Mouse (Mus musculus) lung, adult 18-20 months (tissue): ENCODE data around the gene Lrrk1.
A peak's percentile ranks its signal among the peaks of the same experiment; 100 is the strongest.
"Not testable (repeated sequence)": the region's sequence is repeated elsewhere in the genome, so short reads cannot be mapped to it uniquely, and the experiment has no call there.

Source experiments
- DNase-seq, 2 experiments: peaks; one replicate each; pipeline ENCODE4 v3.0.0; 2022; ENCODE audit warnings: mixed read lengths in 2 of 2

Gene Lrrk1

DNA sequence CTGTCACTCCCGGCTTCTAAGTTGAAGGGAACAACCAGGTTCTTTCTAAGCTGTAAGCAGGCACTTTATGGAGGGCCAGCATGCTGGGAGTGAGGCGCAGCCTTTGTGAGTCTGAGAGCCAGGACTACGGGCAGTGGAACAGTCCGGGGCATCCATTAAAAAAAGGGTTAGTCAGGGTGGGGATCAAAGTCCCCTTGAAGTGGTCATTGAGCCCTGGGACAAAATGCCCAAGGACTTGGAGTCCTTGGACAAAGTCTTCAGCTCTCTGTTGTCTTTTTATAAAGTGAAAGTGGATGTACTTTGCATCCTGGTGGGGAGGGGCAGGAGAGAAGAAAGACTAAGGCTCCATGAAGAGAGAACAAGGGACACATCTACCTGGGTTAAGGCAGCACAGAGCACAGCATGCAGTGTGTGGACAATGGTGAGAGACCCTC lies 168.3 kb downstream of the Lrrk1 start:
- DNase-seq = no peak

DNA sequence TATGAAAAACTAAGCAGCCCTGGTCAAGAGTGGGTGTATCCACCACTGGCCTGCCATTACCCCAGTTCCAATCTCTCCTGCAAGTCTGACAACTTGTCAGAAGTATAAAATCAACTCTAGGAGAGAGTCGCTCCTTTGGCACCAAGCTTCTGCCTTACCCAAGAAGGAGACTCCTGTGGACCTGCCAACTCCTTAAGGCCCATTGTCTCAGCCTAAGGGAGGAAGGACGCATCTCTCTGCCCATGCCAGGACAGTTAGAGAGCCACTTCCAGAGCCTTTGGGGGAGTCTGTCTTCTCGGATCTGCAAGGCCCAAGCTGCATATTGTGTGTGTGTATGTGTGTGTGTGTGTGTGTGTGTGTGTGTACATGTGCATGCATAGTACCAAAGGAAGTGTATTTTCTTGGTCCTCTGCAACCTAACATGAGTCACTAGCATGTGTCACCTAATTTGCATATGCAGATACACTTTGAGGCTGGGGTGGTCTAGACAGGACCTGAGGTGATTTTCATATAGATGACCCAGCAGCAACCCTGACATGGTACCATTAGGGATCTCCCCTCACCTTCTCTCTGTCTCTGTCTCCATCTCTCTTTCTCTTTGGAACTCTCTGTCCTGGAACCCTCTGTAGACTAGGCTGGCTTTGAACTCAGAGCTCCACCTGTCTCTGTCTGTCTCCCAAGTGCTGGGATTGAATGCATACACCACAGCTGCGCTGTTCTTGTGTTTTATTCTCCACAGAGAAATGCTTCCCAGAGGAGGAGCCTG lies 168.9 kb downstream of the Lrrk1 start:
- DNase-seq = no peak

DNA sequence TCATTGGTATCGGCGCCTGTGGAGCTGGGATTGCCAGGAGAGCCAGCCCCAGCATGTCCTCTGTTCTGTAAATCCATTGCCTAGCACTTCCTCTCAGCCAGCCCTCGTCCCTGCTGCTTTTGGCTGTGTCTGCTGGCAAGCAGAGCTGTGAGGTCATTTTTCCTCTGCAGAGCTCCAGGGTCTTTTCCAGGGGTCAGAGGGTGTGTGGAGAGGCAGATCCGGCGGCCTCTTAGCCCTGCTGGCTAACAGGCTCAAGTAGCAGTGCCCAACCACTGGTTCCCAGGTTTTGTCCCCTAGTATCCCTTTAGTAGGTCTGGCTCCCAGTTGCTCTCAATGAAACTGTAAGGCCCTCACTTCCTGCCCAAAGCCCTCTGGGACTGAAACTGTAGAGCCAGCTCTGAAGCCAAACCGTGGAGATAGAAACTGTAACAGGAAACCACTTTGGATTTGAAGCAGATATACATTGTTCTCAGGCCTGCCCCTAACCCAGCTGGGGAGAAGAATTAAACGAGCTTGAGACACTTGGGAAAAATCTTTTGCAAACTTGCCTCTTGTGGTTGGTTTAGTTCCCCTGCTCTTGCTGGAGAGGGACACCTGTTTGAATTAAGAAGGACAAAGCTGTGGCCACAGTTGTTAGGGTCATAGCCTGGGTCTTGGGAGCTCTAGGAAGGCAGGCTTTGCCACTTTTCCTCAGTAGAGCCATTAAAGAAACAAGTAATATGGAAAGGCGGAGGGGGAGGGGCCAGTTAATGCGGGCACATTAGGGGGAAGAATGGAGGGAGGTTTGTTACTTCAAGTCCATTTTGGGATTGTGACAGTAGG lies 169.7 kb downstream of the Lrrk1 start:
- peak; percentile 51 to 53 for DNase-seq

DNA sequence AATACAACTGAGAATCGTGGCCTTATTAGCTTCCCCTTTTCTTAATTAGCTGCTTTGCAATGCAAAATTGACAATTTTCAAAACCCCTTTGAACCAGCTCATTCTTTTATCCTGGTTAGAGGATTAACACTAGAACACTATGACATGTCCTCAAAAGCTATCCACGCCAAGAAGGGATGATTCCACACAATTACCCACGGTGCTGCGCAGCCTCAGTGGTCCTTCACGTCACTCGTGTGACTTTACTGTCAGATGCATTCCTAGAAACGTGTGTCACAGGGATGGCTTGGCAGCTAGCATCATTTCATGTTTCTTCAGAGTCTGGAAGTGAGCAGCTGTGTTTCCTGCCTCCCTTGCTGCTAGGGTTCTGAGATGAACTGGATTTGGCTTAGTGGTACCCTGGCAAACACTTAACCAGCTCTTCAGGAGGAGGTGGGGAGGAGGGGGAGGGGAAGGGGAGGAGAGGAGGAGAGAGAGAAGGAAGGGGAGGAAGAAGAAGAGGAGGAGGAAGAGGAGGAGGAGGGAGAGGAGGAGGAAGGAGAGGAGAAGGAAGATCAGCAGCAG lies 170.5 kb downstream of the Lrrk1 start:
- DNase-seq = no peak

DNA sequence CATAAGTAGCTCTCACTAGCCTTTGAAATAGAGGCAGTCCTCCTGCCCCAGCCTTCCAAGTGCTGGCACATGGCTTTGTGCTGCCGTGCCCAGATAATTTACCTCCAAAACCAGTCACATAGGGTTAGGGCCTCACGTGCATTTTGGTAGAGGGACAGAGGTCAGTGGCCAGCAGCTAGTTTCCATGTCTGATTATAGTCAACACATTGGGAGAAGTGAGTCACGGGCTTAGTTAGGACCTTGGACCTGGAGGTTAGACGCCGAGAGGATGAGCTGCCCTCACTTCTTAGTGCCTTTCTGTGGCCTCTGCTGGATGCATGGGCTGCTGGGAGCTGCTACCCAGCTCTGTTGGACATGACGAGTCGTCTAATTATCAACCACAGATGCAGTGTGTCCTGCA lies 171.1 kb downstream of the Lrrk1 start:
- no peak for DNase-seq

DNA sequence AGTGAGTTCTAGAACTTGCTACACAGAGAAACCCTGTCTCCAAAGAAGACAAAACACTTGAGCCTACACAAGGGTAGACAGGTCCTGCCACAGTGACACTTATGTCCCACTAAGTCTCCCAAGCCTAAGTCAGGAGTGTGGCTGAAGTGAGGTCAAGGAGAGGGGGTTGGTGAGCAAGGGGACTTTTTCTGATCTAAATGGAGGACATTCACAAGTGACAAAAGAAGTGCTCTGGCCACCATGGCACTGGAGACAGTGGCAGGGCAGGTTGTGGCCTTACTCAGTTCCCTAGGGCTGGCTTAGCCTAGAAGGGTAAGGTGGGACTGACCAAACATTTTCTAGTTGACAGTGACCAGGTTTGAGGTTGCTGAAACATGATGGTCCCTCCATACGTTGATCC lies 172.2 kb downstream of the Lrrk1 start:
- no peak for DNase-seq

DNA sequence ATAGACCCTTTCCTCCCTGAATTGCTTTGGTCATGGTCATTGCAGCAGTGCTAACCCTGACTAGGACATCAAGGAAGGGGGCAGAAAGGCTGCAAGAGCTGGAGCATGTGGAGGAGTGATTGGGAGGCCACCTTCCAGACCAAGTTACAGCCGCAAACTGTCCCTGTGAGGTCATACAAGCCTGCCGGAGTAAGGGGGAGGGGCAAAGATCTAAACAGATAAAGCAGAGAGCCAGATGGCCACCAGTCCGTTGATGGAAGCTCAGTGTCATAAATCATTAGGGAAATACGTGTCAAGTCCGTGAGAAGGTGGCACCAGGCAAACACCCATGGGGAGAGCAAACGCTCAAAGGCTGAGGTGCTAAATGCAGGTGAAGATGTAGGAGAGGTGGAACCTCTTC lies 173.7 kb downstream of the Lrrk1 start:
- DNase-seq = no peak

DNA sequence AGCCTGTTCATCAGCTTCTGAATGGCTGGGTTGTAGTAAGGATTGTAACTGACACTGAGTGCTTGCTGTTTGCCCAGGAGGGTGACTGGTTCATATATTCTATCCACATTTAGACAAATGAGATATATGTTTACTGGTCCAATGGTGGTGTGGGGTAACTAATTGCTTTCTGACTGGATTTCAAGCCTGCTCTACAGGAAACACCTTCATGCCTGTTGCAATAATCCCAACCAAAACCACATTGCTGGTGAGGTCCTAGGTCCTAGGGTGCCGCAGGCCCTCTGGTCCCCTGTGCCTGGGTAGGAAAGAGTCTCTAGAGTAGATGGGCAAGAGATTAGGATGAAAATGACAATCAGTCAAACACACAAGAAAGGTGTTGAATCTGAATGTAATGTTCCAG lies 175.3 kb downstream of the Lrrk1 start:
- no peak for DNase-seq

DNA sequence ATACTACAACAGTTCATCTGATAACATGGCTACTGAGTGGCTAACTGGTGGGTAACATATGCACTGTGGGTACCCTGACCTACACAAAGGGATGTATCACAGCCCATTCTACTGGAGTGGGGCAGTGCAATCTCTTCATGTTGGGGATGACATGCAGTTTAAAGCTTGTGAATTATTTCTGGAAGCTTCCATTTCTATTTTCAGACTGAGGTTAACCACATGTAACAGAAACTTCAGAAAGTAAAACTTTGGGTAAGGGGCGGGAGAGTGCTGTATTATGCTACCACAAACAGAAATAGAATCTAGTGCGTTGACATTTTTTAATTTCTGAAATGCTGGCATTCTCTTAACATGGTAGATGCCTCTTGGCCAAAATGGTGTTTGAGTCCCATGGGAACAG lies 178.2 kb downstream of the Lrrk1 start:
- DNase-seq = no peak

DNA sequence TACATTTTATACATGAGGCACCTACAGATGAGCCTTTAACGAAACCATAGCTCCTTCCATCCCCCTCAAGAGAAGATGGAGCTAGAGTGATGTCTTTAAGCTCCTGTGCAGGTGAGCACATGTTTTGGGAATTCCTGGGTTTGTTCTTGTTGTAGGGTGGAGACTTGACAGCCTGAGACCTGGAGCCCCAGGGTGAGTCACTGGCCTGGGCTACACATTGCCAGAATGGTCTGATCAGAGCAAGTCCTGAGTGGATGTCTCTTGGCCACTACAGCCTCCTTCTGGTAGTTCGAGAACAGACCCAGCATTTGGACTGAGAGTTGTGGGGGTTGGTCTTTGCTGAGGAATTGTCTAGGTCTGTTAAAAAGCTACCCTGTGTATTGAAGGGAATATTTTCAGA lies 186.5 kb downstream of the Lrrk1 start:
- DNase-seq = no peak

- no peak for DNase-seq
Observed at GRCm38 (mm10) chr7:66200791-66201450, 187.2 kb downstream of the Lrrk1 start.

GRCm38 (mm10) chr7:66200383-66200782 lies 187.8 kb downstream of the Lrrk1 start:
- no peak for DNase-seq

- DNase-seq = peak in 1 of 2 experiments; percentile 34
Observed at GRCm38 (mm10) chr7:66199391-66199831, 188.7 kb downstream of the Lrrk1 start.

GRCm38 (mm10) chr7:66198416-66198815 lies 189.7 kb downstream of the Lrrk1 start:
- DNase-seq = no peak

DNA sequence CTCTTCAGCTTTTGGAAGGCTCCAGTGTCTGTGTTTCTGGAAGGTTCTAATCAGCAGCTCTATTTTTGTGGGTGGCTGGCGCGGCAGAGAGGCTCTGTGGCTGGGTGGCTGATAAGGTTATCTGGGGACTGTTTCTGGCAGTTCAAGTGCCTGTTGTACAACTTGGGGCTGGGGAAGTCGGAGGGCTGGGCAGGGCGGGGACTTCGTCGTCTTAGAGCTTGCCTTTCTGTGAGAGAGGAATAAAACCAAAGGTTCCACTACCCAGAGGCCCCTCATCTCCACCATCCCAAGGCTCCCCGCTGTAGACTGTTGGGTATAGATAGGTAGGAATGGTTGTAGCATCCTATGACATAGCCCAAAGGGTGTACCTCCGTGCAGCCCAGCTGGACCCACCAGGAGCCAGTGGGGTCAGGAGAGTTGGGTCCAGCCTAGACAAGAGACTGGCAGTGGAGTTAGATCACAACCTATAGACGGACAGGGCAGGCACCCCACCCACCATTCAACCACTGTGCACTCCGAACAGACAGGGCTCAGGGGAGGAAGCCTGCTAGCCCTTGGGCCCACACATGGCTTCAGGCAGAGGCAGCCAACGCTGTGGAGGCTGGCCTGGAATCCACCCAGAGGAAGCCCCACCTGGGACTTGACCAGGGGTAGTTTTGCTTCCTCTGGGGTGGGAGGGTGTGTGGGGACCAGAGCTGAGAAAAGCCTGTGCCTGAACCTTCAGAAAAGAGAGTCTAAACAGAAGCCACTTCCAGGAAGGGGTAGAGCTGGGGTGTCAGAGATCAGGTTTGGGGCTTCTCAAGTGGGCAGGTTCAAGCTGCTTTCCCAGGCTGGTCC lies 191.3 kb downstream of the Lrrk1 start:
- no peak for DNase-seq

- DNase-seq = no peak
Observed at GRCm38 (mm10) chr7:66195881-66196280, 192.3 kb downstream of the Lrrk1 start.

GRCm38 (mm10) chr7:66194511-66194910 lies 193.6 kb downstream of the Lrrk1 start:
- DNase-seq = no peak

GRCm38 (mm10) chr7:66190385-66190784 lies 197.8 kb downstream of the Lrrk1 start:
- not testable (repeated sequence) for DNase-seq

DNA sequence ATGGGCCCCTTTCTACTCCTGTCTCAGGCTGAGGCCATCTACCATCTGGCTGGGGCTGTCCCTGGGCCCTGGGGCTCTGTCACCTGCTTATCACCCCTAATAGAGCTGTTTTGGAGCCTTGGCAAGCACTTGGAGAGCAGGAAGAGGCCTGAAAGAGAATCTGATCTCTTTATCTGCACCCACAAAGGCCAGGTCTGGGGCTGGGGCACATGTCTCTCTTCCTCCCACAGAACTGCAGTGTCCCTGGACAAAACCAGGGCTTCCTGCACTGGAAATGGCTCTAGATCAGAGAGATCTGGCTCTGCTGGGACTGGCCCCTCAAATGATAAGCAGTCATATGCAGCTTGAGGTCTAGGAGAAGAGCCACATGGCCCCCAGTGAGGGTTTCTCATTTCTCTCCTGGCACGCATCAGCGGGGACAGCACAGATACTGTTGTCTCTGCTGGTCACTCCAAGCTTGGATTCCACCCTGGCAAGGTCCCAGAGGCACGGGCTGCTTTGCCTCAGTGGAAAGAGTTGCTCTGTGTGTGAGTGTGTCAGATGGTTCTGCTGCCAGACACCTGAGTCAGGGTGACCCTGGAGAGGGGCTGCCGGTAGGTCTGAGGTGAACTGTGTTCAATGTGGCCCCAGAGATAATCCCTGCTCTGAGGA lies 200.4 kb downstream of the Lrrk1 start:
- no peak for DNase-seq

GRCm38 (mm10) chr7:66185370-66185769 lies 202.8 kb downstream of the Lrrk1 start:
- no peak for DNase-seq

- DNase-seq = no peak
Observed at GRCm38 (mm10) chr7:66184026-66184425, 204.1 kb downstream of the Lrrk1 start.

- DNase-seq = peak; percentile 57 to 68
Observed at GRCm38 (mm10) chr7:66183404-66183803, 204.7 kb downstream of the Lrrk1 start.
